Mouse (Mus musculus) embryonic facial prominence, embryonic 13.5 days (tissue): Measurements from ENCODE around the gene Rftn1. TPM values are rescaled to one million over a fixed set of nuclear protein-coding genes. Genes with fewer than 3 reads are reported as not detected.

ENCODE experiments used
- ATAC-seq: fragments of 200-750 bp; cut with Nextera tagmentation; 2 replicates; pipeline ENCODE4 v1.8.0; 2017; ENCODE audit warnings: low read depth; ENCODE audit not compliant: insufficient number of reproducible peaks, insufficient read depth, low FRiP score, low TSS enrichment
- H3K27ac ChIP-seq: fragments of 300-500 bp; sonication (generic); 2 replicates; pipeline ENCODE4 v1.5.1; 2015; ENCODE audit warnings: moderate library complexity, mild to moderate bottlenecking, inconsistent platforms
- H3K27me3 ChIP-seq: fragments of 300-500 bp; sonication (generic); 2 replicates; pipeline ENCODE4 v1.6.1; 2015; ENCODE audit warnings: mild to moderate bottlenecking, inconsistent platforms
- H3K36me3 ChIP-seq: fragments of 300-500 bp; sonication (generic); 2 replicates; pipeline ENCODE4 v1.6.1; 2015; ENCODE audit warnings: mild to moderate bottlenecking, inconsistent platforms
- H3K4me1 ChIP-seq: fragments of 300-500 bp; sonication (generic); 2 replicates; pipeline ENCODE4 v1.6.1; 2015; ENCODE audit warnings: inconsistent platforms
- H3K4me2 ChIP-seq: fragments of 300-500 bp; sonication (generic); 2 replicates; pipeline ENCODE4 v1.6.1; 2015; ENCODE audit warnings: moderate library complexity, mild to moderate bottlenecking, inconsistent platforms
- H3K4me3 ChIP-seq: fragments of 300-500 bp; sonication (generic); 2 replicates; pipeline ENCODE4 v1.5.1; 2015; ENCODE audit warnings: mild to moderate bottlenecking, inconsistent platforms
- H3K9ac ChIP-seq: fragments of 300-500 bp; sonication (generic); 2 replicates; pipeline ENCODE4 v1.6.1; 2015; ENCODE audit warnings: mild to moderate bottlenecking, inconsistent platforms
- H3K9me3 ChIP-seq: fragments of 300-500 bp; sonication (generic); 2 replicates; pipeline ENCODE4 v1.6.1; 2016; ENCODE audit warnings: inconsistent platforms
- WGBS: fragments of 180-500 bp; shearing (Covaris S2); methylation state at CpG from one replicate; pipeline ENCODE4 v1.1.7; 2015; ENCODE audit warnings: mixed read lengths; 5-methylcytosine and 5-hydroxymethylcytosine counted together
- polyA plus RNA-seq: library from polyadenylated mRNA; unstranded; fragments of >200 nt; fragmentation: Nextera tagmentation; extraction: Ambion mirVana; gene quantifications from 2 replicates; pipeline ENCODE4 v1.2.1, GENCODE M21; 2015

Rftn1 gene
- polyA plus RNA-seq, 1 experiment from 2014 or later = 15.8 TPM

- no peak for ATAC-seq
- Histone ChIP-seq H3K36me3 (no peaks in the 10 kb centered on the region), H3K27me3 (no peaks in the 10 kb centered on the region), H3K9me3 (no peaks in the 10 kb centered on the region), H3K27ac (no peak overlapping the region), H3K4me2 (no peak overlapping the region), H3K9ac (no peak overlapping the region), H3K4me3 (no peak overlapping the region), H3K4me1 (no peaks in the 10 kb centered on the region)
- whole genome bisulfite sequencing = 92% methylated on average over 13 of the region's 13 CpGs
Observed at GRCm38 (mm10) chr17:50031548-50032491, 158.7 kb downstream of the Rftn1 start.

- no peaks in the 10 kb centered on the region for H3K27me3 ChIP-seq
- ATAC-seq = no peak
- H3K4me1 ChIP-seq = 0 out of 2 replicates have a peak, but pooled peaks cover 1% of the 10 kb centered on the region
- H3K27ac ChIP-seq = no peak overlapping the region
- no peak overlapping the region for H3K9ac ChIP-seq
- H3K9me3 ChIP-seq = no peaks in the 10 kb centered on the region
- no peak overlapping the region for H3K4me2 ChIP-seq
- H3K36me3 ChIP-seq = no peaks in the 10 kb centered on the region
- no peak overlapping the region for H3K4me3 ChIP-seq
- WGBS = 80% methylated on average over 1 of the region's 1 CpGs
Observed at GRCm38 (mm10) chr17:50025651-50026050, 164.8 kb downstream of the Rftn1 start.

- no peak for ATAC-seq
- Histone ChIP-seq H3K4me2 (no peak overlapping the region), H3K4me1 (0 out of 2 replicates have a peak, but pooled peaks cover 3% of the 10 kb centered on the region), H3K9me3 (no peaks in the 10 kb centered on the region), H3K36me3 (no peaks in the 10 kb centered on the region), H3K9ac (no peak overlapping the region), H3K27ac (no peak overlapping the region), H3K4me3 (no peak overlapping the region), H3K27me3 (no peaks in the 10 kb centered on the region)
- 44% methylated on average over 4 of the region's 4 CpGs for WGBS
Observed at GRCm38 (mm10) chr17:50025173-50025626, 165.3 kb downstream of the Rftn1 start.

- Histone ChIP-seq H3K27ac (no peak overlapping the region), H3K4me2 (no peak overlapping the region), H3K4me3 (no peak overlapping the region), H3K36me3 (no peaks in the 10 kb centered on the region), H3K27me3 (no peaks in the 10 kb centered on the region), H3K4me1 (peaks cover 7% of the 10 kb centered on the region), H3K9me3 (no peaks in the 10 kb centered on the region), H3K9ac (no peak overlapping the region)
- ATAC-seq = no peak
- 45% methylated on average over 4 of the region's 4 CpGs for WGBS
Observed at GRCm38 (mm10) chr17:50021400-50021799, 169.1 kb downstream of the Rftn1 start.

- ATAC-seq = no peak
- H3K9me3 ChIP-seq = no peaks in the 10 kb centered on the region
- H3K36me3 ChIP-seq = no peaks in the 10 kb centered on the region
- H3K9ac ChIP-seq = no peak overlapping the region
- no peak overlapping the region for H3K4me3 ChIP-seq
- H3K27me3 ChIP-seq = no peaks in the 10 kb centered on the region
- H3K4me1 ChIP-seq = peaks cover 7% of the 10 kb centered on the region
- 74% methylated on average over 16 of the region's 16 CpGs for WGBS
- no peak overlapping the region for H3K27ac ChIP-seq
- H3K4me2 ChIP-seq = no peak overlapping the region
Observed at GRCm38 (mm10) chr17:50020211-50021001, 170.1 kb downstream of the Rftn1 start.

- Histone ChIP-seq H3K9ac (no peak overlapping the region), H3K9me3 (no peaks in the 10 kb centered on the region), H3K27ac (no peak overlapping the region), H3K4me3 (no peak overlapping the region), H3K4me2 (no peak overlapping the region), H3K4me1 (peaks cover 7% of the 10 kb centered on the region), H3K27me3 (no peaks in the 10 kb centered on the region), H3K36me3 (no peaks in the 10 kb centered on the region)
- WGBS = 78% methylated on average over 3 of the region's 3 CpGs
- no peak for ATAC-seq
Observed at GRCm38 (mm10) chr17:50019819-50020210, 170.7 kb downstream of the Rftn1 start.

GRCm38 (mm10) chr17:50019090-50019489 lies 171.4 kb downstream of the Rftn1 start:
- Histone ChIP-seq H3K27me3 (no peaks in the 10 kb centered on the region), H3K9me3 (no peaks in the 10 kb centered on the region), H3K36me3 (no peaks in the 10 kb centered on the region), H3K27ac (no peak overlapping the region), H3K4me3 (no peak overlapping the region), H3K4me1 (peaks cover 7% of the 10 kb centered on the region), H3K9ac (no peak overlapping the region), H3K4me2 (no peak overlapping the region)
- 46% methylated on average over 5 of the region's 5 CpGs for WGBS
- ATAC-seq = no peak

GRCm38 (mm10) chr17:50014708-50015107 lies 175.8 kb downstream of the Rftn1 start:
- WGBS = 84% methylated on average over 9 of the region's 9 CpGs
- Histone ChIP-seq H3K9me3 (no peaks in the 10 kb centered on the region), H3K36me3 (no peaks in the 10 kb centered on the region), H3K27me3 (no peaks in the 10 kb centered on the region), H3K9ac (no peak overlapping the region), H3K27ac (no peak overlapping the region), H3K4me2 (no peak overlapping the region), H3K4me3 (no peak overlapping the region), H3K4me1 (peaks cover 4% of the 10 kb centered on the region)
- ATAC-seq = no peak

- Histone ChIP-seq H3K27me3 (no peaks in the 10 kb centered on the region), H3K27ac (no peak overlapping the region), H3K9ac (no peak overlapping the region), H3K4me3 (no peak overlapping the region), H3K4me2 (no peak overlapping the region), H3K4me1 (no peaks in the 10 kb centered on the region; the same call in 1 of the 2 replicates), H3K9me3 (no peaks in the 10 kb centered on the region), H3K36me3 (no peaks in the 10 kb centered on the region)
- no peak for ATAC-seq
- WGBS = 66% methylated on average over 2 of the region's 2 CpGs
Observed at GRCm38 (mm10) chr17:50013848-50014247, 176.6 kb downstream of the Rftn1 start.

GRCm38 (mm10) chr17:50010096-50010495 lies 180.4 kb downstream of the Rftn1 start:
- 81% methylated on average over 4 of the region's 4 CpGs for WGBS
- H3K9ac ChIP-seq = no peak overlapping the region
- no peaks in the 10 kb centered on the region for H3K27me3 ChIP-seq
- peaks cover 14% of the 10 kb centered on the region for H3K4me1 ChIP-seq
- no peak overlapping the region for H3K4me3 ChIP-seq
- no peak for ATAC-seq
- no peaks in the 10 kb centered on the region for H3K36me3 ChIP-seq
- no peaks in the 10 kb centered on the region for H3K9me3 ChIP-seq
- no peak overlapping the region for H3K27ac ChIP-seq
- no peak overlapping the region for H3K4me2 ChIP-seq

- Histone ChIP-seq H3K36me3 (no peaks in the 10 kb centered on the region), H3K4me3 (no peak overlapping the region), H3K27ac (no peak overlapping the region), H3K9ac (no peak overlapping the region), H3K27me3 (no peaks in the 10 kb centered on the region), H3K9me3 (no peaks in the 10 kb centered on the region), H3K4me1 (peaks cover 14% of the 10 kb centered on the region), H3K4me2 (no peak overlapping the region)
- ATAC-seq = no peak
- WGBS = 15% methylated on average over 9 of the region's 9 CpGs
Observed at GRCm38 (mm10) chr17:50006721-50007351, 183.6 kb downstream of the Rftn1 start.
